Mouse (Mus musculus): ENCODE data around the gene Adipoq.
"Not testable (repeated sequence)": the region's sequence is repeated elsewhere in the genome, so short reads cannot be mapped to it uniquely, and the experiment has no call there.

Gene Adipoq

GRCm38 (mm10) chr16:23166646-23167045 lies 20.3 kb downstream of the Adipoq start:
- DNase-seq, result no peak

- DNase-seq, result no peak
Observed at GRCm38 (mm10) chr16:23167079-23167478, 20.7 kb downstream of the Adipoq start.

- DNase-seq, result no peak
Observed at GRCm38 (mm10) chr16:23170813-23171212, 24.5 kb downstream of the Adipoq start.

GRCm38 (mm10) chr16:23173904-23174303 lies 27.6 kb downstream of the Adipoq start:
- no peak for DNase-seq

- no peak for DNase-seq
Observed at GRCm38 (mm10) chr16:23174855-23175254, 28.5 kb downstream of the Adipoq start.

GRCm38 (mm10) chr16:23175956-23176355 lies 29.6 kb downstream of the Adipoq start:
- DNase-seq, result no peak

- DNase-seq, result no peak
Observed at GRCm38 (mm10) chr16:23177856-23178255, 31.5 kb downstream of the Adipoq start.

GRCm38 (mm10) chr16:23178796-23179195 lies 32.5 kb downstream of the Adipoq start:
- DNase-seq, result no peak

- not testable (repeated sequence) for DNase-seq
Observed at GRCm38 (mm10) chr16:23179436-23179835, 33.1 kb downstream of the Adipoq start.

GRCm38 (mm10) chr16:23181054-23181453 lies 34.7 kb downstream of the Adipoq start:
- no peak for DNase-seq

- DNase-seq, result no peak
Observed at GRCm38 (mm10) chr16:23181487-23181886, 35.2 kb downstream of the Adipoq start.

GRCm38 (mm10) chr16:23181942-23182597 lies 35.7 kb downstream of the Adipoq start:
- no peak for DNase-seq

GRCm38 (mm10) chr16:23185824-23186223 lies 39.5 kb downstream of the Adipoq start:
- DNase-seq, result no peak

GRCm38 (mm10) chr16:23186418-23186817 lies 40.1 kb downstream of the Adipoq start:
- DNase-seq, result no peak

- DNase-seq, result no peak
Observed at GRCm38 (mm10) chr16:23187983-23188382, 41.6 kb downstream of the Adipoq start.

GRCm38 (mm10) chr16:23189612-23190011 lies 43.3 kb downstream of the Adipoq start:
- no peak for DNase-seq

- DNase-seq, result no peak
Observed at GRCm38 (mm10) chr16:23191560-23192242, 45.4 kb downstream of the Adipoq start.

- DNase-seq, result no peak
Observed at GRCm38 (mm10) chr16:23195618-23196017, 49.3 kb downstream of the Adipoq start.

- no peak for DNase-seq
Observed at GRCm38 (mm10) chr16:23196296-23196695, 50.0 kb downstream of the Adipoq start.

GRCm38 (mm10) chr16:23196791-23197190 lies 50.5 kb downstream of the Adipoq start:
- no peak for DNase-seq

- no peak for DNase-seq
Observed at GRCm38 (mm10) chr16:23201498-23201897, 55.2 kb downstream of the Adipoq start.
